Mouse (Mus musculus) embryonic stem cell, embryonic (primary cell): ENCODE measurements around the gene Ncapd3.

Experiments
- CTCF ChIA-PET, 4 experiments: fragments of 300-600 bp in 2 of 4; fragments of 350-600 bp in 2 of 4; sonication (Branson Sonifier 250); formaldehyde crosslinking; loops; one replicate each; lab custom pipeline; 2022; ENCODE audit warnings: inconsistent platforms in 2 of 4; lab: Charles Lee
- POLR2A ChIA-PET, 4 experiments: fragments of 300-600 bp in 2 of 4; fragments of 350-600 bp in 2 of 4; sonication (Branson Sonifier 250); formaldehyde crosslinking; loops; one replicate each; lab custom pipeline; 2022; ENCODE audit warnings: antibody characterized with exemption in 4 of 4, inconsistent platforms in 1 of 4; lab: Charles Lee

Ncapd3 gene

GRCm38 (mm10) chr9:27023681-27024080, 6.3 kb upstream of the Ncapd3 start:
- ChIA-PET POLR2A (interaction anchor here in 2 of 4 experiments (0.7 to 1.3 kb wide), 2 partner anchors 27 to 90 kb away, joined by 3 read pairs; no protein-coding TSS in a partner anchor), CTCF (no interaction called here)

GRCm38 (mm10) chr9:27026708-27027107, 3.3 kb upstream of the Ncapd3 start:
- ChIA-PET CTCF (no interaction called here), POLR2A (interaction anchor here in 1 of 4 experiments (1.0 to 1.9 kb wide), 3 partner anchors 8 to 30 kb away, joined by 3 to 5 read pairs (median 4); no protein-coding TSS in a partner anchor)

GRCm38 (mm10) chr9:27029022-27029827, 750 bp upstream of the Ncapd3 start:
- POLR2A ChIA-PET: interaction anchor here in 3 of 4 experiments (0.5 to 2.2 kb wide), 7 partner anchors 9 to 46 kb away, joined by 3 to 5 read pairs (median 3); partner anchors contain the start of gene Acad8 (in 1 of the 3)
- CTCF ChIA-PET: interaction anchor here in 1 of 4 experiments (0.5 kb wide), 1 partner anchor 353 kb away, joined by 3 read pairs; no protein-coding TSS in a partner anchor

GRCm38 (mm10) chr9:27030763-27031100, 757 bp downstream of the Ncapd3 start:
- CTCF ChIA-PET: interaction anchor here in 1 of 4 experiments (0.6 kb wide), 1 partner anchor 224 kb away, joined by 3 read pairs; the partner anchor contains the start of gene Glb1l2

GRCm38 (mm10) chr9:27043892-27044291, 13.9 kb downstream of the Ncapd3 start:
- CTCF ChIA-PET: interaction anchor here in 1 of 4 experiments (0.6 kb wide), 1 partner anchor 61 kb away, joined by 4 read pairs; no protein-coding TSS in a partner anchor
- POLR2A ChIA-PET: interaction anchor here in 2 of 4 experiments (0.8 to 2.0 kb wide), 5 partner anchors 8 to 26 kb away, joined by 3 to 4 read pairs (median 3); no protein-coding TSS in a partner anchor

More at GRCm38 (mm10) chr9:27030763-27031100, 757 bp downstream of the Ncapd3 start:
- POLR2A ChIA-PET: interaction anchor here in 2 of 4 experiments (1.0 to 1.7 kb wide), 7 partner anchors 12 to 1779 kb away, joined by 3 to 4 read pairs (median 3); no protein-coding TSS in a partner anchor

GRCm38 (mm10) chr9:27049492-27049891, 19.5 kb downstream of the Ncapd3 start:
- POLR2A ChIA-PET: interaction anchor here in 1 of 4 experiments (0.6 to 1.7 kb wide), 2 partner anchors 39 to 152 kb away, joined by 3 read pairs; no protein-coding TSS in a partner anchor
- CTCF ChIA-PET: interaction anchor here in 1 of 4 experiments (0.6 kb wide), 1 partner anchor 65 kb away, joined by 4 read pairs; no protein-coding TSS in a partner anchor

- ChIA-PET CTCF (no interaction called here), POLR2A (no interaction called here)
These were observed 28.4 kb downstream of the Ncapd3 start for GRCm38 (mm10) chr9:27058341-27058740.

- POLR2A ChIA-PET: interaction anchor here in 1 of 4 experiments (0.8 to 1.3 kb wide), 4 partner anchors 16 to 33 kb away, joined by 3 to 4 read pairs (median 3); no protein-coding TSS in a partner anchor
- CTCF ChIA-PET: no interaction called here
These were observed 40.9 kb downstream of the Ncapd3 start for GRCm38 (mm10) chr9:27070895-27071294.

GRCm38 (mm10) chr9:27074677-27075076, 44.7 kb downstream of the Ncapd3 start:
- CTCF ChIA-PET: interaction anchor here (0.5 to 1.8 kb wide), 15 partner anchors 9 to 1902 kb away, joined by 3 to 12 read pairs (median 3); no protein-coding TSS in a partner anchor
- POLR2A ChIA-PET: interaction anchor here in 2 of 4 experiments (0.7 to 1.1 kb wide), 4 partner anchors 13 to 117 kb away, joined by 3 to 4 read pairs (median 3); no protein-coding TSS in a partner anchor

GRCm38 (mm10) chr9:27075812-27076211, 45.8 kb downstream of the Ncapd3 start:
- ChIA-PET POLR2A (no interaction called here), CTCF (interaction anchor here in 1 of 4 experiments (1.5 to 1.8 kb wide), 2 partner anchors 10 to 100 kb away, joined by 4 to 7 read pairs; no protein-coding TSS in a partner anchor)

- ChIA-PET POLR2A (interaction anchor here in 2 of 4 experiments (1.0 to 1.9 kb wide), 7 partner anchors 9 to 80 kb away, joined by 3 to 7 read pairs (median 3); no protein-coding TSS in a partner anchor), CTCF (interaction anchor here in 2 of 4 experiments (0.8 to 1.4 kb wide), 3 partner anchors 10 to 12 kb away, joined by 3 to 5 read pairs (median 4); no protein-coding TSS in a partner anchor)
These were observed 56.3 kb downstream of the Ncapd3 start for GRCm38 (mm10) chr9:27086256-27086655.

- ChIA-PET CTCF (interaction anchor here in 2 of 4 experiments (0.7 to 1.3 kb wide), 3 partner anchors 13 to 88 kb away, joined by 3 to 4 read pairs (median 3); no protein-coding TSS in a partner anchor), POLR2A (interaction anchor here in 2 of 4 experiments (0.8 to 1.9 kb wide), 8 partner anchors 8 to 90 kb away, joined by 3 to 7 read pairs (median 4); no protein-coding TSS in a partner anchor)
These were observed 57.4 kb downstream of the Ncapd3 start for GRCm38 (mm10) chr9:27087402-27087801.

- POLR2A ChIA-PET: interaction anchor here in 1 of 4 experiments (1.1 kb wide), 1 partner anchor 16 kb away, joined by 3 read pairs; no protein-coding TSS in a partner anchor
- CTCF ChIA-PET: no interaction called here
These were observed 60.2 kb downstream of the Ncapd3 start for GRCm38 (mm10) chr9:27090134-27090533.

- ChIA-PET CTCF (interaction anchor here in 1 of 4 experiments (0.6 kb wide), 1 partner anchor 89 kb away, joined by 3 read pairs; no protein-coding TSS in a partner anchor), POLR2A (interaction anchor here in 2 of 4 experiments (0.6 to 1.1 kb wide), 2 partner anchors 15 to 286 kb away, joined by 3 to 11 read pairs; no protein-coding TSS in a partner anchor)
These were observed 61.1 kb downstream of the Ncapd3 start for GRCm38 (mm10) chr9:27090801-27091775.

- ChIA-PET POLR2A (interaction anchor here in 2 of 4 experiments (0.8 to 3.5 kb wide), 4 partner anchors 13 to 63 kb away, joined by 3 to 16 read pairs (median 3); partner anchors contain the start of gene Jam3 (in 1 of the 2)), CTCF (interaction anchor here in 1 of 4 experiments (0.6 kb wide), 1 partner anchor 78 kb away, joined by 4 read pairs; no protein-coding TSS in a partner anchor)
These were observed 62.9 kb downstream of the Ncapd3 start for GRCm38 (mm10) chr9:27092916-27093315.

- CTCF ChIA-PET: interaction anchor here in 1 of 4 experiments (1.2 to 1.3 kb wide), 2 partner anchors 8 to 78 kb away, joined by 3 to 5 read pairs; no protein-coding TSS in a partner anchor
- POLR2A ChIA-PET: interaction anchor here in 3 of 4 experiments (0.7 to 1.6 kb wide), 10 partner anchors 14 to 94 kb away, joined by 3 to 6 read pairs (median 3); no protein-coding TSS in a partner anchor
These were observed 68.1 kb downstream of the Ncapd3 start for GRCm38 (mm10) chr9:27098092-27098491.
